Mouse (Mus musculus) cerebellum, adult 18-20 months (tissue): ENCODE data around the gene Prss21.

Experiments
- DNase-seq, 2 experiments: peaks; one replicate each; pipeline ENCODE4 v3.0.0; 2021

Prss21 gene

DNA sequence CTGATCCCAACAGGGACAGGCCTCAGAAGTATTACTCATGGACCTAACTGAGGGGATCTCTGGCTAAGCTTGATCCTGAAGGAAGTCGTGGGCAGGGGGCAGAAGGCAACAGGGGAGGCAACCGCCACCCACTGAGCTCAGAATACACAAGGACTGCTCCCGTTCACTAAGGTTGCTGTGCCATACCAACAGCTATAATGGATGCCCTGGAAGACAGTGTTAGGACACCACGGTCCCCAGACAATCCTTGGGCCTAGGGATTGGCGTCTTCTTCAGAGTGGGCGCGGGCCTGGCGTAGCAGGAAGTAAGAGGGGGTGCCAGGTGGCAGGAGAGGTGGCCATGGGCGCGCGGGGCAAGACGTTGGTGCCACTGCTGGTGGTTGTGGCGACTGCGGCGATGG lies at the start of gene Prss21:
Gene Prss21 (plus strand): TSS at position 301 of the 400 bp plus-strand sequence.
- DNase-seq, result no peak

DNA sequence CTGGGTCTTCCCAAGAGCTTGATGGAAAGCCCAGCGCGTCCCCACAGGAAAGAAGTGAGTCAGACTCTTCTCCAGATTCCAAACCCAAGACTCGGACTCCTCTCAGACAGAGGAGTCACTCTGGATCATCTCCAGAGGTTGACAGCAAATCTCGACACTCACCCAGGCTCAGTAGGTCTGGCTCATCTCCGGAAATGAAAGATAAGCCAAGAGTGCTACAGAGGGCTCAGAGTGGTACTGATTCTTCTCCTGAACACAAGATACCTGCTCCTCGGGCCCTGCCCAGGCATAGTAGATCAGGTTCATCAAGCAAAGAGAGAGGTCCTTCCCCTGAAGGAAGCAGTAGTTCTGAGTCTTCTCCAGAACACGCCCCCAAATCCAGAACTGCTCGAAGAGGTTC lies 49.3 kb upstream of the Prss21 start:
- no peak for DNase-seq

DNA sequence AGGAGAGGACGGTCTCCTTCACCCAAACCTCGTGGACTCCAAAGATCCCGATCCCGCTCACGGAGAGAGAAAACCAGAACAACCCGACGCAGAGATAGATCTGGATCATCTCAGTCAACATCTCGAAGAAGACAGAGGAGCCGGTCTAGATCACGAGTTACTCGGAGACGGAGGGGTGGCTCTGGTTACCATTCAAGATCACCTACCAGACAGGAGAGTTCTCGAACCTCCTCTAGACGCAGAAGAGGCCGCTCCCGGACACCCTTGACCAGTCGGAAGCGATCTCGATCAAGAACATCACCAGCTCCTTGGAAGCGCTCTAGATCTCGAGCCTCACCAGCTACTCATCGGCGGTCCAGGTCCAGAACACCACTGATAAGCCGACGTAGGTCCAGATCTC lies 48.6 kb upstream of the Prss21 start:
- no peak for DNase-seq

DNA sequence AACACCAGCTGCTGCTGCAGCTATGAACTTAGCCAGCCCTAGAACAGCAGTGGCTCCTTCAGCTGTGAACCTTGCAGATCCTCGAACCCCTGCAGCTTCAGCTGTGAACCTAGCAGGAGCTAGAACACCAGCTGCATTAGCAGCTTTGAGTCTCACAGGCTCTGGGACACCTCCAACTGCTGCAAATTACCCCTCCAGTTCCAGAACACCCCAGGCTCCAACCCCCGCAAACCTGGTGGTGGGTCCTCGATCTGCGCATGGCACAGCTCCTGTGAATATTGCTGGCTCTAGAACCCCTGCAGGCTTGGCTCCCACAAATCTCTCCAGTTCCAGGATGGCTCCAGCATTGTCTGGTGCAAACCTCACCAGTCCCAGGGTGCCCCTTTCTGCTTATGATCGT lies 47.1 kb upstream of the Prss21 start:
- DNase-seq, result no peak

DNA sequence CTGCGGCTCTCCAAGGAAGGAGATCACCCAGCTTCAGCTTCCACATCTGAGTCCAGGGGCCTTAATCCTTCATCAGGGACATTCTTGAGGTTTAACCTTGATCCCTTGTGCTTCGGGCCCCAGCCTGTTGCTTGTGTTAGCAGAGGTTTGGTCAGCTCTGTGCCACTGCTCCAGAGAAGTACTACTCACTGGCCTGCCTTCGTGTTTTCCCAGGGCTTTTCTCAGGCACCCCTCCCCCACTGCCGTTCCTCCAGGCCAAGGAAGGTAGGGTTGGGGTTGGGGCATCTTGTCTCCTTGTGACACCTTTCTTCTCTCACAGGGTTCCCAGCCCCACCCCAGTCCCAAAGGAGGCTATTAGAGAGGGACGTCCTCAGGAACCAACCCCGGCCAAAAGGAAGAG lies 45.8 kb upstream of the Prss21 start:
- DNase-seq, result no peak

GRCm38 (mm10) chr17:23823018-23823417 lies 44.8 kb upstream of the Prss21 start:
- DNase-seq, result no peak

GRCm38 (mm10) chr17:23823614-23824013 lies 44.2 kb upstream of the Prss21 start:
- no peak for DNase-seq

- no peak for DNase-seq
Measured at GRCm38 (mm10) chr17:23825591-23825990, 42.3 kb upstream of the Prss21 start.

DNA sequence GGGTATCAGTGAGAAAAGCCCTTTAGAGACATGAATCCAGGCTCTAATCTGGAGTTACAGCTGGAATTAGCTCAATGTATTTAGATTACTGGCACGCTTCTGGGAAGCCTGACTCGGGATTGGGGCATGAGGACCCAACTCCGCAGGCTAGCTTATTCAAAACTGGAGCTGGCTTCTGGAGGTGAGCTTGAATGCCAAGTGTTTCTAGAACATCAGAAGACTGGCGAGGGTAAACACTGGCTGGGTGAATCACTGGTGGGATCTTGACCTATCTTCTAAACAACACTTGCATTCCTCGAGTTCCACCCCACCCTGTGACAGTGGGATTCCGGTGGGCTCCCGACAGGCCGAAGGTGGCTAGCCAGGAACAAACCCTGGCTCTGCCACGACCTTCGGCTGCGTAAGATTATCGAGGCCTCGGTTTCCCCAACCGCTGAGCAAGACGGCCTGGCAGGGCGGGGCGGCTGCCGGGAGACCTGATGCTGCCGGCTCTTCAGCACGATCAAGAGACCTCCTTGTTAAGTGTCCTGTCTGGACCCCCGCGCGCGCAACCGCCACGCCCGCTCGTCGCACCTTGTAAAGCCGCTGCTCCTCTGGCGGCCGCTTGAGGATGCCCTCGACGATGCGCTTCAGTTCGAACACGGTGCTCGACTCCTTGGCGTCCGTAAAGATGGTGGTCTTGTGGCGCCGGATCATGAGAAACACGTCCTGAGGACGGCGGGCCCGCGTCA lies 39.4 kb upstream of the Prss21 start:
- peak in 1 of 2 experiments; percentile 51 for DNase-seq

- DNase-seq, result peak; percentile 82 to 88
Measured at GRCm38 (mm10) chr17:23829064-23829619, 38.7 kb upstream of the Prss21 start, which contains the start of gene Elob. TSS of gene Elob (minus strand) at chr17:23829136.

- no peak for DNase-seq
Measured at GRCm38 (mm10) chr17:23831201-23831600, 36.7 kb upstream of the Prss21 start.

GRCm38 (mm10) chr17:23836006-23836575 lies 31.8 kb upstream of the Prss21 start, which contains the start of gene Prss33:
TSS of gene Prss33 (minus strand) at chr17:23836056.
- DNase-seq, result no peak

DNA sequence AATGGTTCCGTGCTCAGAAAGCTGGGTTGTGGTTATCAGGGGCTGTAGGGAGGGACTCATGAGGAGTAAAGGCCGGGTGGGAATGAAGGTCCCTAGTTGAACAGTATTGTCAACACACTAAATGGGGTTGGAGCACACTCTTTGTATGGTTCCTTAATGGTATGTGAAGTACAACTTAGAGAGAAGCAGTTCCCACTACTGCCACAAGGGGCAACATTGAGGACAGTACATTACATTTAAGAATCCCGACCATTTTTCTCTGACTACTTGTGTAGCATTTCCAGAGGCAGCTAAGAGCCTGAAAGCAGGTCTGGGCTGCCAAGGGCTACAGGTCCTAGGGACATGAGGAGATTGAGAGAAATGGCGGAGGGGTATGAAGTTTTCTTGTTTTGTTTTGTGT lies 26.7 kb upstream of the Prss21 start:
- peak; percentile 68 to 71 for DNase-seq

GRCm38 (mm10) chr17:23843141-23843811 lies 24.6 kb upstream of the Prss21 start:
- no peak for DNase-seq

GRCm38 (mm10) chr17:23843812-23844273 lies 24.0 kb upstream of the Prss21 start, which contains the start of the genes Prss32 and Prss41:
TSS of gene Prss32 (plus strand) at chr17:23843855.
TSS of gene Prss41 (minus strand) at chr17:23844172.
- DNase-seq, result peak; percentile 68 to 72

DNA sequence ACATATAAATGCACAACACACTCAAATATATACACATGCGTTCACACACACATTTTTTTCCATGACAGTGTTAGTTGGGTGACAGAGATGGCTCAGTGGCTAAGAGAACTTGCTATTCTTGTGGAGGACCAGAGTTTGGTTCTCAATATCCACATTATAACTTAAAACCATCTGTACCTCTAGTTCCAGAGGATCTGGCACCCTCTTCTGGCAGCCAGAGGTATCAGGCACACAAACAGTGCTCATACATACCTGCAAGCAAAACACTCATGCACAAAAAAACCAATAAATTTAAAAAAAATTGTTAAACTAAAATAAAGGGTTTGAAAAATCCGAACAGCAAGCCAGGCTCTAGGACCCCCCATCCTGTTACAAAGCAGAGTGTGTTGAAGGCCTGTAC lies 17.8 kb upstream of the Prss21 start:
- DNase-seq, result no peak

DNA sequence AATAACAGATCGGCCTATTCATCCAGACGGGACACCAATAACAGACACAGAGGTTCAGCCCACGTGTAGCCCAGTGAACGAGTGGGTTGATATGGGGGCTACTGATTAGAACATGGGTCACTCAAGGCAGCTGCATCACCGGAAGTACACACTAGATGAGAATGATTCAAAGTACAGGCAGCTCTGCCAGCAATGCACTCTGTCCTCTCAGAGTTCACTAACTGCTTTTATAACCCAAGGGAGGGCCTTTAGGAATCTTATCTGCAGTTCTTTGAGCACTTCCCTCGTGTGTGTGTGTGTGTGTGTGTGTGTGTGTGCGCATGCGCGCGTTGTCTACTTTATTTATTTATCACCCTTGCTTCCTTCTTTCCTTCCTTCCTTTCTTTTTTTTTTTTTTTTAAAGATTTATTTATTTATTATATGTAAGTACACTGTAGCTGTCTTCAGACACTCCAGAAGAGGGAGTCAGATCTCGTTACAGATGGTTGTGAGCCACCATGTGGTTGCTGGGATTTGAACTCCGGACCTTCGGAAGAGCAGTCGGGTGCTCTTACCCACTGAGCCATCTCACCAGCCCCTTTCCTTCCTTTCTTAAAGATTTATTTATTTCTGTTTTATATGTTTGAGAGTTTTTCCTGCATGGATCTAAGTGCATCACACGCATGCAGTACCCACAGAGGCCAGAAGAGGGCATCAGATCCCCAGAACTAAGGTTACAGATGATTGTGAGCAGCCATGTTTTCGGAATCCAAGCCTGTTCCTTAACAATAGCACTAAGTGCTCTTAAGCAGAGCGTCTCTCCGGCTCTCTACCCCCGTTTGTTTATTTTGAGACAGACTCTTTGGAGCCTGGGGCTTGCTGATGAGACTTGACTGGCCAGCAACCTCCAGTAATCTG lies 16.8 kb upstream of the Prss21 start:
- DNase-seq, result peak; percentile 49 to 67

DNA sequence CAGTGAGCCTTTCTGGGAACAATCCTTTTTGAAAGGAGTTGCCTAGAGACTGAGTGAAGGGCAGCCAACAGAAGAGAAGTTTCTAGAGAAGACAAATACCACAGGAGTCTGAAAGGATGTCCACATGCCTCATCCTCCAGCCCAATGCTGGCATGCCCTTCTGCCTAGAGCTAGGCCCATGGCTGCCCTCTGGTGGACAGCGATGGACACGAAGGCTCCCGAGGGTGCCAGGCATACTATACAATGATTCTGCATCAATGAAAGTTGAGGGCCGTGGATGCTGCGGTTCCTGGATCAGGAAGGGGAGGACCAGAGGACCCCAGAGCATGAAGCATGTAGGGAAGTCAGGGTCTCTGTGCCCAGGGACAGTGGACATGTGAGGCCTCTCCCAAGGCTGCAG lies 14.6 kb upstream of the Prss21 start:
- peak; percentile 12 to 20 for DNase-seq

DNA sequence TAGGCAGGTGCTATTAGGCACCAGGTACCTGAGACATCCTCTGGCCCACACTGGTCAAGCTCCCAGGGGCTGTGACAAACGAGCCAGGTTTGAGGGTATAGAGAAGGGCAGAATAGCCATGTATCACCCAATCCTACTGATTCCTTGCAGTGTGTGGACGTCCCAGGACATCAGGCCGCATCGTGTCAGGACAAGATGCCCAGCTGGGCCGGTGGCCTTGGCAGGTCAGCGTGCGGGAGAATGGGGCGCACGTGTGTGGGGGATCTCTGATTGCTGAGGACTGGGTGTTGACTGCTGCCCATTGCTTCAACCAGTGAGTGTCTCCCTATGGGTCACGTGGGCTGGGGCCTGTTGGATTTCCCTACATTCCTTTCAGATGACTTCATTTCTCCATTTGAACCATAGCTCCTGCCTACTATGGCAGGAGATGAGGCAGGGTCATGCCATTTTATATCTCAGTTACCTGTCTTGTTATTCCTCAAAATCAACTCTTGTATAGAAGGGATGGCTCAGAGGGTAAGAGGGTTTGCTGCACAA lies 13.6 kb upstream of the Prss21 start:
- DNase-seq, result no peak

DNA sequence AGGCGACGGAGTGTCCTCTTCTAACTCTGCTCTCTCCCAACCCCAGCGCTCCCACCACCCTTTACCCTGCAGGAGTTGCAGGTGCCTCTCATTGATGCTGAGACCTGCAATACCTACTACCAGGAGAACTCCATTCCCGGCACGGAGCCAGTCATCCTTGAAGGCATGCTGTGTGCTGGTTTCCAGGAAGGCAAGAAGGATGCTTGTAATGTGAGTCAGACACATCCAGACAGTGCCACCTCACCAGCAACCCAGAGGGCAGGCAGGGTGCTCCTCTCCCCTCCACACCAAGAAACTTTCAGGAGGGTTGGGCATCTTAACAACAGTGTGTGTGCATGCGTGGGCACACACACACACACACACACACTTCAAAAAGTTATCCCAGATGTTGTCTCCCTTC lies 10.7 kb upstream of the Prss21 start:
- DNase-seq, result no peak

GRCm38 (mm10) chr17:23857913-23858312 lies 9.9 kb upstream of the Prss21 start:
- no peak for DNase-seq

DNA sequence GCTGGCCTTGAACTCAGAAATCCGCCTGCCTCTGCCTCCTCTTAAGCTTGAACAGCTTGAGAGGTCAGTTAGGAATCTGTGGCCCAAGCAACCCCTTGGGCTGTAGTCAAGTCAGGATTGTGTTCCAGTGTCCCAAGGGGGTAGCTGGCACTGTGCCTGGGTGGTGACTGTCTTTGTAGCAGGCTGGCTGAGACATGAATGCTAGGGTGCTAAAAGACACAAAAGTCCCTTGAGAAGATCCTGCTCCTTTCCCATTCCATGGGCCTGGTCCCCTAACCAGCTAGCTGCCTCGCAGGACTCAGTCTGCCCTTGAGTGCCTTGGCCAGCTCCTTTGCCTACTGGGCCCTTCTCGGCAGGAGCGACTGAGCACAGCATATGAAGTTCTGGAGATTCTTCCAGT lies 4.9 kb upstream of the Prss21 start:
- DNase-seq, result no peak
